Mouse (Mus musculus): ENCODE measurements around the gene Cd5.

DNA sequence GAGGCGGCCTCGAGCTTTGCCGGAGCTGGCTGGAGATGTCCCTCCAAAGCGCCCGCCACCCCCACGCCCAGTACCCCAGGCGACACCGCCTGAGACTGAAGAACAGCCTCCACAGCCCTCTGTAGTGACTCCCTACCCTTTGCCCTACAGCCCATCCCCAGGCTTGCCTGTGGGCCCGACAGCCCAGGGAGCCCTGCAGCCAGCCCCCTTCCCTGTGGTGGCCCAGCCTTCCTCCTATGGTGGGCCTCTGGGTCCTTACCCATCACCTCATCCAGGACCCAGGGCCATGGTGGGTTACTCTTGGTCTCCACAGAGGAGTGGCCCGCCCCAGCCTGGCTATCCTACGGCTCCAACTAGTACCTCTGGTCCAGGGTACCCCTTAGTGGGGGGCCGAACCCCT lies 26.2 kb downstream of the Cd5 start:
- TF ChIP-seq GATA1 (IDR thresholded peaks at IDR 0.05; ENCODE audit: low read length): no peak
- no peak for TF ChIP-seq TAL1 (IDR thresholded peaks at IDR 0.05; ENCODE audit: low read length)

All from erythroblast, embryonic 14.5 days (primary cell).